20 mouse cellular contexts compared by ENCODE assay signal in genomic region chr17:15410861-15411260, GRCm38 (mm10).
"Had no signal": no experiment of that assay in that cellular context is flagged by ENCODE, and none has a peak within 500 bp of the region (broad histone marks: within the 10 kb centered on the region; RNA-seq: fewer than 3 reads in every experiment).

No protein-coding gene starts in this region.

- H3K27ac ChIP-seq: liver, embryonic 13.5 days; liver, embryonic 15.5 days; midbrain, embryonic 10.5 days; midbrain, embryonic 13.5 days; midbrain, embryonic 15.5 days; neural tube, embryonic 13.5 days; neural tube, embryonic 15.5 days had no signal

- DNase-seq: liver, embryonic 13.5 days; lung, adult 18-20 months; lung, embryonic 14.5 days; lung, postnatal 10 days; lung, postnatal 4 days; retina, postnatal 1 day; right cerebral cortex, adult 18-20 months; right cerebral cortex, postnatal 25 days; right cerebral cortex, postnatal 4 days; spleen, adult 18-20 months; thymus, adult 18-20 months; thymus, postnatal 14 days; thymus, postnatal 36 days had no signal

- H3K9me3 ChIP-seq: liver, embryonic 13.5 days; liver, embryonic 15.5 days; midbrain, embryonic 10.5 days; midbrain, embryonic 13.5 days; midbrain, embryonic 15.5 days; neural tube, embryonic 13.5 days; neural tube, embryonic 15.5 days had no signal

- H3K9ac ChIP-seq: liver, embryonic 13.5 days; liver, embryonic 15.5 days; lung, embryonic 14.5 days; midbrain, embryonic 13.5 days; midbrain, embryonic 15.5 days; neural tube, embryonic 13.5 days; neural tube, embryonic 15.5 days had no signal

- ATAC-seq: midbrain, embryonic 13.5 days; midbrain, embryonic 15.5 days had no signal

- H3K27me3 ChIP-seq: liver, embryonic 13.5 days; liver, embryonic 15.5 days; midbrain, embryonic 13.5 days; midbrain, embryonic 15.5 days; neural tube, embryonic 13.5 days; neural tube, embryonic 15.5 days had no signal

- H3K4me2 ChIP-seq: liver, embryonic 13.5 days; liver, embryonic 15.5 days; lung, embryonic 14.5 days; midbrain, embryonic 13.5 days; midbrain, embryonic 15.5 days; neural tube, embryonic 13.5 days; neural tube, embryonic 15.5 days had no signal

- H3K4me1 ChIP-seq: liver, embryonic 13.5 days; liver, embryonic 15.5 days; midbrain, embryonic 10.5 days; midbrain, embryonic 13.5 days; midbrain, embryonic 15.5 days; neural tube, embryonic 13.5 days; neural tube, embryonic 15.5 days had no signal

- H3K4me3 ChIP-seq: liver, embryonic 13.5 days; liver, embryonic 15.5 days; midbrain, embryonic 10.5 days; midbrain, embryonic 13.5 days; midbrain, embryonic 15.5 days; myocyte; neural tube, embryonic 13.5 days; neural tube, embryonic 15.5 days had no signal
